Mouse (Mus musculus): Measurements from ENCODE around the gene Psmd7. TPM values are rescaled to one million over a fixed set of nuclear protein-coding genes. Genes with fewer than 3 reads are reported as not detected.

The Psmd7 gene
- total RNA-seq, 2 experiments from 2014 or later, result 110 to 119 TPM

Small RNAs within 50 kb of the gene (microRNA-seq; reads per million reads assigned to microRNA genes)
- 1,779 reads per million, percentile 85 among the genes with 10 or more reads in this experiment for gene Mir140

Other genes with a start within 250 kb of the Psmd7 start
- 1 to 10 TPM; 4.5 to 6.1 TPM for gene Nqo1, start 185.3 kb downstream of the Psmd7 start, total RNA-seq (2021)
- 10 to 100 TPM; 28.5 to 35.5 TPM for gene Nob1, start 163.4 kb downstream of the Psmd7 start, total RNA-seq (2021)
- 10 to 100 TPM; 32.3 to 43.3 TPM for gene Wwp2, start 152.1 kb downstream of the Psmd7 start, total RNA-seq (2021)